Mouse (Mus musculus) MEL (cell line): ENCODE measurements around the gene Tmem239. TPM values are rescaled to one million over a fixed set of nuclear protein-coding genes. Genes with fewer than 3 reads are reported as not detected.

ENCODE experiments used
- DNase-seq: peaks from one replicate; pipeline ENCODE4 v3.0.0; 2011; ENCODE audit warnings: low read depth, low spot score
- H3K27ac ChIP-seq: 2 replicates; pipeline ENCODE4 v1.5.1; 2012; ENCODE audit warnings: low read depth, mild to moderate bottlenecking, control low read depth, low read length, moderate library complexity; ENCODE audit not compliant: control insufficient read depth
- H3K27me3 ChIP-seq, 2 experiments: fragments of 150-350 bp in 1 of 2; sonication (generic) in 1 of 2; 2 replicates each; pipeline ENCODE4 v1.6.1; 2012; ENCODE audit warnings: low read length in 2 of 2, mild to moderate bottlenecking in 2 of 2, improper control_type of control experiment in 1 of 2, moderate library complexity in 1 of 2; ENCODE audit not compliant: insufficient read depth in 2 of 2, control insufficient read depth in 1 of 2
- H3K36me3 ChIP-seq, 2 experiments: 2 replicates each; pipeline ENCODE4 v1.6.1; 2012 to 2014; ENCODE audit warnings: low read length in 2 of 2, improper control_type of control experiment in 1 of 2, inconsistent platforms in 1 of 2, mild to moderate bottlenecking in 1 of 2; ENCODE audit not compliant: insufficient read depth in 2 of 2, control insufficient read depth in 1 of 2
- H3K4me1 ChIP-seq, 2 experiments: fragments of 150-350 bp in 1 of 2; sonication (generic) in 1 of 2; 2 replicates each; pipeline ENCODE4 v1.6.1; 2012; ENCODE audit warnings: low read length in 2 of 2, improper control_type of control experiment in 1 of 2, mild to moderate bottlenecking in 1 of 2; ENCODE audit not compliant: insufficient read depth in 2 of 2, control insufficient read depth in 1 of 2
- H3K4me3 ChIP-seq, 2 experiments: fragments of 150-350 bp in 1 of 2; sonication (generic) in 1 of 2; 2 replicates each; pipeline ENCODE4 v1.5.1; 2012; ENCODE audit warnings: low read depth in 2 of 2, low read length in 2 of 2, mild to moderate bottlenecking in 2 of 2, moderate library complexity in 2 of 2, control low read depth in 1 of 2, improper control_type of control experiment in 1 of 2; ENCODE audit not compliant: control insufficient read depth in 1 of 2, insufficient read depth in 1 of 2
- H3K79me2 ChIP-seq: 2 replicates; pipeline ENCODE4 v1.6.1; 2012; ENCODE audit warnings: mild to moderate bottlenecking, low read length, moderate library complexity; ENCODE audit not compliant: control insufficient read depth, poor library complexity, insufficient read depth
- H3K9ac ChIP-seq: 2 replicates; pipeline ENCODE4 v1.6.1; 2012; ENCODE audit warnings: low read depth, mild to moderate bottlenecking, control low read depth, low read length, moderate library complexity; ENCODE audit not compliant: control insufficient read depth, poor library complexity, severe bottlenecking
- H3K9me3 ChIP-seq: fragments of 150-350 bp; sonication (generic); replicated peaks from 2 replicates; pipeline ENCODE4 v1.6.1; 2012; ENCODE audit warnings: mild to moderate bottlenecking, low read length, improper control_type of control experiment, moderate library complexity; ENCODE audit not compliant: insufficient read depth
- CHD1 ChIP-seq: IDR thresholded peaks from 2 replicates; pipeline ENCODE4 v1.6.1; 2012; ENCODE audit warnings: low read depth, mild to moderate bottlenecking, inconsistent platforms, low read length, improper control_type of control experiment
- CHD2 ChIP-seq: IDR thresholded peaks from 2 replicates; pipeline ENCODE4 v1.6.1; 2011; ENCODE audit warnings: low read length, improper control_type of control experiment
- ELF1 ChIP-seq: IDR thresholded peaks from 2 replicates; pipeline ENCODE4 v1.6.1; 2014; ENCODE audit warnings: low read depth, mild to moderate bottlenecking, inconsistent platforms, low read length, improper control_type of control experiment, moderate library complexity
- EP300 ChIP-seq, 2 experiments: IDR thresholded peaks; 2 replicates each; pipeline ENCODE4 v1.6.1; 2011; ENCODE audit warnings: improper control_type of control experiment in 2 of 2, low read length in 2 of 2, low read depth in 1 of 2, mild to moderate bottlenecking in 1 of 2
- ETS1 ChIP-seq: IDR thresholded peaks from 2 replicates; pipeline ENCODE4 v1.6.1; 2012; ENCODE audit warnings: low read depth, mild to moderate bottlenecking, inconsistent platforms, low read length, improper control_type of control experiment, moderate library complexity
- GABPA ChIP-seq: IDR thresholded peaks from 2 replicates; pipeline ENCODE4 v1.6.1; 2012; ENCODE audit warnings: low read depth, mild to moderate bottlenecking, inconsistent platforms, low read length, improper control_type of control experiment, moderate library complexity
- GATA1 ChIP-seq: IDR thresholded peaks from 2 replicates; pipeline ENCODE4 v1.6.1; 2011; ENCODE audit warnings: low read depth, low read length, improper control_type of control experiment
- KAT2A ChIP-seq: conservative IDR thresholded peaks from 2 replicates; pipeline ENCODE4 v1.6.1; 2012; ENCODE audit warnings: low read depth, low read length, improper control_type of control experiment, inconsistent platforms
- MAFK ChIP-seq: IDR thresholded peaks from 2 replicates; pipeline ENCODE4 v1.6.1; 2011; ENCODE audit warnings: low read depth, mild to moderate bottlenecking, low read length, improper control_type of control experiment, borderline replicate concordance
- MAX ChIP-seq: IDR thresholded peaks from 2 replicates; pipeline ENCODE4 v1.6.1; 2011; ENCODE audit warnings: low read length, improper control_type of control experiment
- MEF2A ChIP-seq: IDR thresholded peaks from 2 replicates; pipeline ENCODE4 v1.6.1; 2014; ENCODE audit warnings: low read depth, mild to moderate bottlenecking, inconsistent platforms, low read length, improper control_type of control experiment; ENCODE audit not compliant: poor library complexity, insufficient replicate concordance, severe bottlenecking; ENCODE audit errors: extremely low read depth
- MXI1 ChIP-seq: IDR thresholded peaks from 2 replicates; pipeline ENCODE4 v1.6.1; 2011; ENCODE audit warnings: mild to moderate bottlenecking, low read depth, low read length, improper control_type of control experiment
- POLR2AphosphoS2 ChIP-seq: IDR thresholded peaks from 2 replicates; pipeline ENCODE4 v1.6.1; 2011; ENCODE audit warnings: low read length, improper control_type of control experiment
- POLR2AphosphoS5 ChIP-seq: IDR thresholded peaks from 2 replicates; pipeline ENCODE4 v1.6.1; 2012; ENCODE audit warnings: low read depth, borderline replicate concordance, mild to moderate bottlenecking, inconsistent platforms, low read length, moderate library complexity, mixed read lengths
- RAD21 ChIP-seq: IDR thresholded peaks from 2 replicates; pipeline ENCODE4 v1.6.1; 2011; ENCODE audit warnings: mild to moderate bottlenecking, low read depth, low read length, improper control_type of control experiment
- SMC3 ChIP-seq: IDR thresholded peaks from 2 replicates; pipeline ENCODE4 v1.6.1; 2011; ENCODE audit warnings: low read depth, low read length, improper control_type of control experiment
- UBTF ChIP-seq: IDR thresholded peaks from 2 replicates; pipeline ENCODE4 v1.6.1; 2012; ENCODE audit warnings: low read depth, mild to moderate bottlenecking, inconsistent platforms, low read length, improper control_type of control experiment, moderate library complexity, borderline replicate concordance; ENCODE audit not compliant: insufficient read depth
- USF2 ChIP-seq, 2 experiments: IDR thresholded peaks; 2 replicates each; pipeline ENCODE4 v1.6.1; 2011 to 2012; ENCODE audit warnings: improper control_type of control experiment in 2 of 2, low read length in 2 of 2, borderline replicate concordance in 1 of 2, inconsistent platforms in 1 of 2, low read depth in 1 of 2, mild to moderate bottlenecking in 1 of 2; ENCODE audit not compliant: insufficient read depth in 1 of 2
- ZC3H11A ChIP-seq: IDR thresholded peaks from 2 replicates; pipeline ENCODE4 v1.6.1; 2012; ENCODE audit warnings: low read depth, mild to moderate bottlenecking, inconsistent platforms, low read length, improper control_type of control experiment
- ZMIZ1 ChIP-seq: IDR thresholded peaks from 2 replicates; pipeline ENCODE4 v1.6.1; 2012; ENCODE audit warnings: low read depth, mild to moderate bottlenecking, inconsistent platforms, low read length, improper control_type of control experiment, moderate library complexity
- polyA plus RNA-seq, 2 experiments: library from polyadenylated mRNA; stranded (reverse) in 1 of 2; unstranded in 1 of 2; fragments of >175 nt in 1 of 2; fragments of >200 nt in 1 of 2; gene quantifications; 2 replicates each; pipeline versions ENCODE4 v1.2.1 to v1.2.4; 2012; ENCODE audit warnings: low replicate concordance in 2 of 2, low read depth in 1 of 2; ENCODE audit not compliant: insufficient read length in 2 of 2, insufficient read depth in 1 of 2, missing spikeins in 1 of 2
- total RNA-seq: library from RNA; depleted of rRNA; stranded (reverse); fragments of 300-350 nt; gene quantifications from 2 replicates; pipeline ENCODE4 v1.2.3, GENCODE M21; 2012

Tmem239 gene
- total and polyA plus RNA-seq, 3 experiments: 0.11 TPM; not detected in 2

DNA sequence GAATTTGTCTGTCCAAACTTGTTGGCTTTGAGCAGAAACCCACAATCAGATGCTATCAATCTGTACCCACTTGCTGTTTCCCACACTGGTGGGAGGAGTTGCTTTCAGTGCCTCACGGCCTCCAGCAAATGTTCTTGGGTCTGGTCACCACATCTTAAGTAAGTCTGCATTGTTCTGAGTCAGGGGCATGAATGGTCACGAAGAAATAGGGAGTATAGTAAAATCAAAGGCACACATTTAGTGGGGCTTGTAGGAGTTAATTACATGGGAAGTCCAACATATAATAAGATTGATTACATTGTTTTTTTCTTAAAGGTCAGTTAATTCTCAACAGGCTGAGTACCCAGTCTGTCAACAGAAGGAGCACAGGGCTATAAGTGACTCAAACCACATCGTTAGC lies 23.1 kb upstream of the Tmem239 start:
- no peaks in the 10 kb centered on the region for H3K79me2 ChIP-seq
- H3K9me3 ChIP-seq: no peaks in the 10 kb centered on the region
- no peak overlapping the region for H3K27ac ChIP-seq
- H3K27me3 ChIP-seq: peaks cover 6 to 17% of the 10 kb centered on the region in 2 experiments
- no peak overlapping the region for H3K9ac ChIP-seq
- DNase-seq: no peak
- TF ChIP-seq ZMIZ1 (no peak), MEF2A (no peak)
- no peak overlapping the region for H3K4me3 ChIP-seq
- no peaks in the 10 kb centered on the region for H3K36me3 ChIP-seq
- no peaks in the 10 kb centered on the region for H3K4me1 ChIP-seq

DNA sequence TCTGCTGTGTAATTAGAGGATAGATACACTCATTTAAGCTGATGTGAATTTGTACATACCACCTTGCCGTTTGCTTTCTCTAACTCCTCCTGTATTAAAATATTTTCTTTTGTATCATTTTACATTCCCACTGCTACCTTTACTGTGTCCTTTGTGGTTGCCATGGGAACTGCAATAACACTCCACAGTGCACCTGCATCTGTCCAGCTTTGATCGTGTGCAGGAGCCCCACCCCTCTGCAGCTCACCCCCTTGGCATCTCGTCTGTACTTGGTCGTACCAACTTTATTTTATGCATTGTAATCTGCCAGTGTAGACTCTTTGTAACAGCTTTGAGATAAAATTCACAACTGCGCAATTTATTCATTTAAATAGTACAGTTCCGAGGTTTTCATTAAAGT lies 22.4 kb upstream of the Tmem239 start:
- H3K79me2 ChIP-seq: no peaks in the 10 kb centered on the region
- no peaks in the 10 kb centered on the region for H3K36me3 ChIP-seq
- H3K9ac ChIP-seq: no peak overlapping the region
- no peaks in the 10 kb centered on the region for H3K9me3 ChIP-seq
- H3K4me3 ChIP-seq: no peak overlapping the region
- H3K4me1 ChIP-seq: no peaks in the 10 kb centered on the region
- DNase-seq: no peak
- H3K27me3 ChIP-seq: peaks cover 6 to 11% of the 10 kb centered on the region in 2 experiments
- TF ChIP-seq CHD1 (no peak), EP300 (IDR thresholded peaks at IDR 0.05; ENCODE audit: low read depth in 1 of 2, low read length in 2 of 2) (no peak), ELF1 (no peak), ZC3H11A (no peak), CHD2 (no peak), ZMIZ1 (no peak), POLR2AphosphoS5 (no peak), UBTF (no peak), MAX (no peak)
- H3K27ac ChIP-seq: no peak overlapping the region

DNA sequence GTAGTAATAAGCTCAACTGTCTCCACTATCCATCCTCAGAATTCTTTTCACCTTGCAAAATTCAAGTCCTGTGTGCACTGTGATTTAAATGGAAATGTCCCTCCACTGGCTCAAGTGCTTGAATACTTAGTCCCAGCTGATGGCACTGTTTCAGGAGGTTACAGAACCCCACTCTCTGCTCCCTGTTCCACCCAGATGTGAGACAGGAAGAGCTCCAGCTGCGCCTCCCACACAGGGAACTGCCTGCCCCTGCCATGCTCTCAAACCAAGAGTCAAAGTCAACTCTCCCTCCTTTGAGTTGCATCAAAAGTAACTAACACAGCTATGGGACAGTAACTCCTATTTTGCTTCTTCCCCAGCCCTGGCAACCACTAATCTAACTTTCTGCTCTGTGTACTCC lies 20.1 kb upstream of the Tmem239 start:
- no peak overlapping the region for H3K9ac ChIP-seq
- TF ChIP-seq MEF2A (no peak), ZC3H11A (no peak), CHD1 (no peak), GABPA (no peak), MAFK (no peak), RAD21 (no peak), ELF1 (no peak), UBTF (no peak), GATA1 (no peak), USF2 (IDR thresholded peaks at IDR 0.05; ENCODE audit: borderline replicate concordance in 1 of 2, insufficient read depth in 1 of 2, low read depth in 1 of 2, low read length in 2 of 2) (no peak), ZMIZ1 (no peak), MXI1 (no peak), POLR2AphosphoS2 (no peak), KAT2A (no peak), SMC3 (no peak), ETS1 (no peak)
- DNase-seq: no peak
- peaks cover 3 to 5% of the 10 kb centered on the region in 2 experiments for H3K27me3 ChIP-seq
- H3K36me3 ChIP-seq: peaks cover 0 to 5% of the 10 kb centered on the region in 2 experiments; a peak in 1 of 4 replicates
- H3K9me3 ChIP-seq: no peaks in the 10 kb centered on the region
- no peak overlapping the region for H3K4me3 ChIP-seq
- no peaks in the 10 kb centered on the region for H3K79me2 ChIP-seq
- peaks cover 0 to 6% of the 10 kb centered on the region in 2 experiments; a peak in 1 of 4 replicates for H3K4me1 ChIP-seq
- H3K27ac ChIP-seq: no peak overlapping the region
